Mouse (Mus musculus) T-helper 17 cell (primary cell): ENCODE results near the gene Rab7.
"Not testable (repeated sequence)": the region's sequence is repeated elsewhere in the genome, so short reads cannot be mapped to it uniquely, and the experiment has no call there.

ENCODE experiments used
- in situ Hi-C, 2 experiments: fragments of 300-600 bp; cut with MboI, MseI; formaldehyde crosslinking; loops; 1 replicate in 1 of 2; 2 replicates in 1 of 2; pipeline ENCODE4 v1.15.1; 2025; ENCODE audit warnings: high pct_unique_total_duplicates in 2 of 2

The Rab7 gene

DNA sequence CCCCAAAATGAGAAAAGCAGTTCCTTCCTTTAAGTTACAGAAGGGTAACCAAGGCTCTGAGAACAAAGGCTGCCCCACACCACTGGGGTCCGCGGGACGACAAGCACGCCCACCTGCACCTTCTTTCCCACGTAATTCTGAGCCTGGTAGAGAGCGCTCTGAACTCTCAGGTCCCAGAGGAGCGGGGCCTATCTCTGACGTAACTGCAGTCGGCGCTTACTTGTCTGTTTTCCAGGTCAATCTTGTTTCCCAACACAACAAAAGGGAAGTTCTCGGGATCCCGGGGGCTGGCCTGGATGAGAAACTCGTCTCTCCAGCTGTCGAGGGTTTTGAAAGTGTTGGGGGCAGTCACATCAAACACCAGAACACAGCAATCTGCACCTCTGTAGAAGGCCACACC, 40.3 kb downstream of the Rab7 start:
- in situ Hi-C loops: not testable (repeated sequence)

DNA sequence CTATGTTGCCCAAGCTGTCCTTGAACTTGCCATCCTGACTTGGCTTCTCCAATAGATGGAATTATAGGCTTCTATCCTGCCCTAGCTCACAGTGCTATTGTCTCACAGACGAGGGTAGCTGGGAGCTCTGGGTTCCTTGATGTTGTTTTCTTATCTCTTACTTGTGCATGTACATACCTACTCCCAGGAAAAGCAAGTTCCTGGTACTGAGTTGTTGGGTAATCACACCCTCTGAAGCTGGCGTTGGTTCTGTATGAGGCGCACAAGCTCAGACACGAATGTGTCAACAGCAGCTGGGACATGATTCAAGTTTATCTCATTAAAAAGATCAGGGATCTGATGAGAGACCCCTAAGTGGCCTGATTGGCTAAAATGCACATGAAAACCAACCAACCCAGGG, 41.6 kb downstream of the Rab7 start:
- in situ Hi-C loops: no loop called here

DNA sequence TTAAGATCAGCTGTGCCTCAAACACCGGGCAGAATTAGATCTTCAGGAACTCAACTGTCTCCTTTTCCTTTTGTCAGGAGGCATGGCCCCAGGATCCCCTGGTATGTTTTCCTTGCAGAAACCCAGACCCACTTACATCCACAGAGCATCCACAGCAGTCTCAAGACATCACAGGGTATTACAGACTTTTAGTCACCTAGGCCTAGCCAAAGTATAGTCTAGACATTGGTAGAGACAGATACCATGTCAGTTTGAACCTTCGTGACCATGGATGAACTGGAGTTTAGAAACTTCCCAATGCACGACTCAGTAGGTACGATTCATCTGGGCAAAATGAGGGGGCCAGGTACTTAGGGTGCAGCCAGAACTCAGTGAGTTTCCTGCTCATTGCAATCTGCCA, 46.7 kb downstream of the Rab7 start:
- in situ Hi-C loops: loop anchor here in 1 of 2 experiments (5.0 kb wide), 1 partner anchor 91 kb away; no protein-coding TSS in a partner anchor

DNA sequence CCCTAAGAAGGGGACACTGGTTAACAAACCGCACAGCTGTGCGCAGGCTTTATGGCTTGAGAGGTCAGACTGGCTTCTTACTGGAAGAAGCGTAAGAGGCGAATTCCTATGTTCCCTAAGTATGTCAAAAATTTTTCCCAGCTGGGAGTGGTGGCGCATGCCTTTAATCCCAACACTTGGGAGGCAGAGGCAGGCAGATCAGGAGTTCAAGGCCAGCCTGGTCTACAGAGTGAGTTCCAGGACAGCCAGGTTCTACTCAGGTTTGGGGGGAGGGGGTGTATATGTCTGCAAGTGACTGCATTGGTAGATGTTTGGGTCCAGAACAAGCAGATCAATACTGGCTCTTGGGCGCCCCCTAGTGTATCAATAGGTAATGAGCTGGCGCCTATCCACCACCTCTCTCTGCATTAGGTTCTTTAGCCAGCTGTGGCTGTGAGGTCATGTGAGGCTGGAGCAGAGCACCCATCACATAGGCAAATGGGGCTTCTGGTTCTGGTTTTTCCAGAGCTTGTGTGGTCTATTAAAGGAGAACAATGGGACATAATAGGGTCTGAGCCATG, 47.3 kb downstream of the Rab7 start:
- in situ Hi-C loops: loop anchor here in 1 of 2 experiments (5.0 kb wide), 1 partner anchor 90 kb away; no protein-coding TSS in a partner anchor

DNA sequence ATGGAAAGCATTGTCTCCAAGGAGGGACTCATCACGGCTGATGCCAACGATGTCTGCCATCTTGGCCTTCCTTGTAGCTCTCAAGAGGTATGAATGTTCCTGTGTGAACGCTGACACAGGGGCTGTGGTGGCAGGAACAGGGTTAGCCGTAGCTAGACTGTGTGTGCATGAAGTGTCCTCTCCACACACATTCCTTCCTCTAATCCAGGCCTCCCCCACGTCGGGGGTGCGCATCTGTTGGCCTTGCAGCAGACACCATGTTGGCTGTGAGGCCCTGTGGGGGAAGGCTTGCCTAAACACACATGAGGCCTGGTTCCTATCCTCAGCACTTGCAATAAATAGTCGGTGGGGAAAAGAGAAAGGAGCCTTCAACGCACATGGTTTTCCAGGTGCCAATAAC, 48.5 kb downstream of the Rab7 start:
- in situ Hi-C loops: loop anchor here in 1 of 2 experiments (5.0 kb wide), 1 partner anchor 89 kb away; no protein-coding TSS in a partner anchor

DNA sequence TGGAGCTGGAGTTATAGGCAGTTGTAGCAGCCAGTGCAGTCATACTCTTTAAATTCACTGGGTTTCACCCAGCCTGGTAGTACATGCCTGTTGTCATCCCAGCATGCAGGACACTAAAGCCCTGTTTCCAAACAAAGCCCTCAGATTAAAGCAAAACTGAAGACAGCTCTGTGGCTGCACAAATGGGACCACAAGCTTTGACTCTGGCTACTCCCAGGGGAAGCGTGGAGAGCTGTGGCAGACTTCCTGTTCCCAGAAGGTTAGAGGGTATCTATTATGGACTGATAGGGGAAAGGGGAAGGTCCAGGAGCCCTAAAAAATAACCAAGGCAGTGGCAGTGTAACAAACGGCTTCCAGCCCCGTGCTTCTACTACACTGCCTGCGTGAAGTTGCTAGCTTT, 49.6 kb downstream of the Rab7 start:
- in situ Hi-C loops: loop anchor here in 1 of 2 experiments (5.0 kb wide), 1 partner anchor 88 kb away; no protein-coding TSS in a partner anchor

DNA sequence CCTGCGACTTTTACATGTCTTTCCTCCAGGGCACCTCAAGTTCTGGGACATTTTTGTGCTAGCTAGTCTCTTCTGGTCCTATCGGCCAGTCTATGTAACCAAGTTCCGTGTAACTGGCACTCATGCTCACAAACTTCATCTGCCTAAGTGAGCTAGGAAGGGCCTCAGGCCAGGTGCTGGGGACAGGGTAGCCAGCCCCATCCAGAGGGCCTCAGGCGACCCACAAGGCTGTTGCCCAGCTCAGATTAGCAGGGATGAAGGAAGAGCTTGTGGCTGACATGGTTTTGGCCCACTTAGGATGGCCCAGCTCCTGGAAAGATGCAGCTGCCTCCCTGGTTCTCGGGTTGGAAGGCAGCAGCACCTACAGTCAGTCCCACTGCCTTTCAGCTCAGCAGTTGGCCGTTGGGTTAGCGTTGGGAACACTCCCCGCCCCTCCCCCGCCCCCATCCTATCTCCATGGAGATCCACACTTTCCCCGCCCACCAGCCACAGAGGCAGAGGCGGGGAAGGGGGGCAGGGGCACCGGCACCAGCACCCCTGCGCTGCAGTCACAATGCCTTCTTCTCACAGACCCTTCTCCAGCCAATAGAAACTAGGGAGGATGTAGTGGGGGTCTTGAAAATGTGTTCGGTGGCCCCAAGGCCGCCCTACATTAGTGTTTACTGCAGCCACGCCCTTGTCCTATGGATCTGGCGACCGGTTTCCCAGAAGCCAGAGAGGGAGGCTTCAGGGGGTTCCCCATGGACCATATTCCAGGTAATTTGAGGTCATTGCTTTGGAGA, 51.1 kb downstream of the Rab7 start:
- in situ Hi-C loops: loop anchor here in 1 of 2 experiments (5.0 kb wide), 1 partner anchor 87 kb away; no protein-coding TSS in a partner anchor

DNA sequence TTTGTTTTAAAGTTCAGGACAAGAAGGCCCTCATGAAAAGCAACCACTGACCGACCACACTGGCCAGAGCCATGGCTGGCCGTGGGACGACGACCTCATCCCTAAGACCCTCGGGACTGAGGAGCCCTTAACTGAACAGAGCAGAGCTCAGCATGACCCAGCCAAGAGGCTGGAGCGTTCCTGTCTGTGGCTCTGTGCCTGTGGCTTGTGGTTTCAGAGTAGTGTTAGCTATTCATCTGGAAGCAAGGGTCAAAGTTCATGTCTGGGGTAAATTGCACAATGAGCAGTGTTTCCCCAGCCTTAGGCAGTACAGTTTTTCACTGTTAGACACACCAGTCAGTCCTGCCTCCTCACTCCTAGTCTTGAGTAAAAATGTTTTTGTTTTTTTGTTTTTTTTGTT, 52.3 kb downstream of the Rab7 start:
- in situ Hi-C loops: loop anchor here in 1 of 2 experiments (5.0 kb wide), 1 partner anchor 85 kb away; no protein-coding TSS in a partner anchor

DNA sequence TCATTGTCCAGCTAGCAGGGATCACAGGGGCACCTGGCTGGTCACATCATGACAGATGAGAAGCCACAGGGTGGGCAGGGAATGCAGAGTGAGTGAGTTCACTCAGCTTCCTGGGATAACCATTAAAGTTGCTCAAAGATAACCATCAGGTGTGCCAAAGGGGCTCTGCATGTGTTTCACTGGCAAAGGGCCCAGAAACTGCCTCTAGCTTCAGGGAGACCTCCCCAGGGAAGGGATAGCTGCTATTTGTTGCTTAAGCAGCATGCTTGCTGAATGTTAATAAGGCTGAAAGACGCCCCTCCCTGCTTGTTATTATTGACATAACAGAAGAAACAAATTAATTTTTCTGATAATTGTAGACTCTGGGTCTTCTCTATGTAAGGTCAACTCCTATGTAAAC, 53.2 kb downstream of the Rab7 start:
- in situ Hi-C loops: loop anchor here in 1 of 2 experiments (5.0 kb wide), 1 partner anchor 85 kb away; no protein-coding TSS in a partner anchor

DNA sequence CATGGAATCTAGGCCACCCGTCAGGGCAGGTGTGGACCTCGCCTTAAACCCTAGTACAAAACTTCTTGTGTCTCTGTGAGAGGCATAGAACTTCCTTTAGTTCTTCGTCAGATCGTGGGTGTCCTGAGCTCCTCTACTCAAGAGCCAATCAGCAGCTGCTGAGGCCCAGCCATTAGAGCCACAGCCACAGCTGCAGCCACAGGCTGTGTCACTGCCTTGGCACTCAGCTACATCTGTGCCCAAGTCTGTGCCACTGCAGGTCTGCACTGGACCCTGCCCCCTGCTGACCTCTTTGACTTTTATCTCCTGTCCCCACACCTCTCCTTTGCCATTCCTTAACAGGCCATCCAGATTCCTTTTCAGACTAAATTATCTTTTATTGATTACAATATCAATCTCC, 53.9 kb downstream of the Rab7 start:
- in situ Hi-C loops: loop anchor here in 1 of 2 experiments (5.0 kb wide), 1 partner anchor 84 kb away; no protein-coding TSS in a partner anchor

DNA sequence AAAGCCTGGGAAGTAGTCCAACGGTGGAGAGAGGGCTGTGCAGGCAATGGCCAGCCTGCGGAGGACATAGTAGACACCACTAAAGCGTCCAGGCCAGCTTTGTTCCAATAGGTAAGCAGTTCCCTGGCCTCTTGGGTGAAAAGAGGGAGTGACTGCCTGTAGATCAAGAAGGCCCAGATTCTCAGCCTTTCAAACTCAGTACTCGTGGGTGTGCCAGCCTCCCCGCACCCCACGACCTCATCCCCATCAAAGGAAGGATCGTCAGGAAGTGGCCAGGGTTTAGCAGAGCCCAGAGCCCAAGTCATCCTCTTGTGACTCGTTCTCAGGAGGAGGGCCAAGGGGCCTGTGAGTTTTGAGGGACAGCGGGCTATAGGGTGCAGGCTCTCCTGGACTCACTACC, 62.6 kb downstream of the Rab7 start:
- in situ Hi-C loops: no loop called here

DNA sequence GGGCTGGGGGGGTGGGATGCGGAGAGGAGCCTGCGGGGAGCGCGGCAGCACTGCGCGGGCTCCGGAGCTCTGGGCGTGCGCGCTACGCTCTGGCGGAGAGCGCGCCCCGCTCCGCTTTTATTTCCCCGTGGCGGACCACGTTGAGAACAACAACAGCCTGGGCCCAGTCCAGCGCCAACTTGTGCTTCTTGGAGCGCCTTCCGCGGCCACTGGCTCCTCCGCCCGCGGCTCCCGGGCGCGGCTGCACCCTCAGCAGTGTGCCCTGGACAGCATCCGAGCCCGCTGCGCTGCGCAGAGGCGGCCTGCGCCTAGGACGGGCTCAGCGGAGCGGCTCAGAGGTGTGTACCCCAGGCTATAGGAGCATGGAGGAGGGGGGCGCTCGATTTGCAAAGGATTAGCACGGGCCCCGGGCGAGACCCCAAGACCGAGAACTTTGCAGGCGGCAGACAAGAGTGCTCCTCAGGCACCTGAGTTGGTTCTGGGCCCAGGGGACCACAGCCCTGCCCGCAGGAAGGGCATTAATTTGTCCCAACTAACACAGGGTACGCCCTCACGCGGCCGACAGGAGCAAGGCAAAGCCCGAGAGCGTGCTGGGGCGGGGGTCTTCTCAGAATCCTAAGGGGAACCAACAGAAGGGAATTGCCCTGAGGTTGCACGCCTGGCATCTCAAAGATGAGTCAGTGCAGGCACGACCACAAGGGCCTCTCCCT, 63.4 kb downstream of the Rab7 start, which contains the start of gene H1fx:
Gene H1fx, minus strand, starts transcription at position 91 of the 710 bp plus-strand sequence.
- in situ Hi-C loops: no loop called here

DNA sequence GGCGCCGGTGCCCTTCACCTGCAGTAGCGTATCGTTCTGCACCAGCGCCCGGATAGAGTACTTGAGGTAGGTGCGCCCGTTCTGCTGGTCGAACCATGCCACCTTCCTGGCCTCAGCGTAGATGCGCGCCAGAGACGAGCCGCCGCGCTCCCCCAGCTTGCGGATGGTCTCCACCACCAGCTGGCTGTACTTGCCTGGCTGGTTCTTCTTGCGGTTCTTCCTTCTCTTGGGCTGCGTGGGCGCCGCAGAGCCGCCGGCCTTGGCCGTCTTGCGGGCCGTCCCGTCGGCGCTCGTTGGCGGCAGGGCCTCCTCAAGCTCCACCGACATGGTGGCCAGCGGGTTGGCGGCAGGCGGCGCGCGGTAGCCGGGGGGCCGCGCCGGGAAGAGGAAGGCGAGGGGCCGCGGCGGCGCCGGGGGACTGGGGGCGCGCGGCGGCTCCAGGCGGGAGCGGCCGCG, 64.0 kb downstream of the Rab7 start:
- in situ Hi-C loops: no loop called here

DNA sequence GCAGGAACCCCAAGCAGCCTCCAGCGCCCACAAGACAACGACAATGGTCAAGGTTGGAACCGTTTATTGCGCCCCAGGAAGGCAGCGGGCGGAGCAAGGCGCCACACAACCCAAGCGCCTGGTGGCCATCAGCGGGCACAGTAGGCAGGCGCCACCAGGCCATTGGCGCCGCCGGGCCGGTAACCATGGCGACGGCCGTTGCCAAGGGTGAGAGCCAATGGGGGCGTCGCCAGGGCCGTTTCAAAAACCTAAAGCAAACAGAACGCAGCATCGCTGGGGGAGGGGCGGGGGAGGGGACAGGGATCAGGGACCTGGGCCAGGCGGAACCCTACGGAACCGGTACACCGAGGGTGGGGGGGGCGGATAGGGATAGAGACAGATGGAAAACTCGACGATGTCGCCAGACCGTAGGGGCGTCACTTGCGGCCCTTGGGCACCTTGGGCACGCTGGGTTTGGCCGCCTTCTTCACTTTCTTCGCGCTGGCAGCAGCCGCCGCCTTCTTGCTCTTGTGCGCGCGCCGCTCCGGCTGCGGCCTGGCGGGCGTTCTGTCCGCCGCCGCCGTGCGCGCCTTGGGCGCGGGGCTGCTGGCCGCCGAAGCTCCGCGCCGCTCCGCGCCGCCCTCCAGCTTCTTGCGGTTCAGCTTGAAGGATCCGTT, 64.6 kb downstream of the Rab7 start:
- in situ Hi-C loops: no loop called here

DNA sequence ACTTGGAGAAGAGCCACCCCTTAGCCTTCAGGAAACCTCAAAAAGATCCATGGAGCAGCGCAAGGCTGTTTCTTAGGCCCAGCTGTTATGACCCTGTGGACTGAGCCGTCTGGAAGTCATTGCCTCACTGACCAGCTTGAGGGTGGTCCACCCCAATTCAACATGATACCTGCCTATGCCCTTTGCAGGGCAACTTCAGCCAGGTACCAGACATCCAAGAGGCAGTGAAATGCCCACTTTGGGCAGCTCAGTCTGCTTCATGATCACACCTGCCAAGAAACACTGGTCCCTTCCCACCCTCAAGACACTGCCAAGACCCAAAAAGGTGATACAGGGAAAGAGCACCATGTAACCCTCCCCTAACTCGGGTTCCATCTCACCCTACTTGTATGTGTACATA, 65.3 kb downstream of the Rab7 start:
- in situ Hi-C loops: no loop called here

DNA sequence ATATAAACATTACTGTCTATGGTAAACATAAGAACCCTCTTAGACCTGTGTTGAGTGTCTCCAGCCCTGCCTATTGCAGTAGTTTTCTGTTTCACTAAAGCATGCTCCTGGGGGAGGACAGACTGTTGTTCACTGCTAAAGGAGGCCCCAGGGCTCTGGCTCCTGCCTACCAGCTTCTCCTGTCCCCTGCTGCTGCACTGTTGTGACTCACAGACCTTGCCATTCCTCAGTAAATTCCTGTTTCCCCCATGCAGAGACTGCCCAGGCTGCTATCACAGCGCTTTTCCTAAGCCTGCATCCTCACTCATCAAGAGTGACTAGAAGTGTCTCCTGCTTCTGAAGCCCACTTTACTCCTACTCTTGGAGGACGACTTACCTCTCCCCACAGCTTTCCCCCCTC, 75.0 kb downstream of the Rab7 start:
- in situ Hi-C loops: no loop called here

DNA sequence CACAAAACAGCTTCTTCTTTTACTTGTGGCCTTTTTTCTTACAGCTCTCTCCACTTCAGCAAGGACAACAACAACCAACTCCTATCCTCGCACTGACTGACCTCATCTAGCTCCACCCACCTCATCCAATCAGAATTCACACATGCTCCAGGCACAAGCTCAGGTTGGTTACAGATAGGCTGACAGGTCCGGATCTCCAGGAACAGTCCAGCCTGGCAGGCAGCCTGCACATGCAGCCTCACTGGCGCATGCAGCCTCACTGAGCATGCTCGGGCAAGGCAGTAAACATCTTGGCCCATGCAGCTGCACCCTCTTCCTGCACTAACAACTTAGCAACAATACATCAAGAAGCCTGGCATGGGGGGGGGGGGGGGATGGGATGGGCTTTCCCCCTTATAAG, 82.6 kb downstream of the Rab7 start:
- in situ Hi-C loops: not testable (repeated sequence)
